Mouse (Mus musculus): Measurements from ENCODE around the gene Gm37240.

Gm37240 gene

GRCm38 (mm10) chr3:85493796-85494195 is 393.5 kb downstream of the Gm37240 start:
- no peak for DNase-seq (ENCODE audit: low spot score)

GRCm38 (mm10) chr3:85490204-85490603 is 397.1 kb downstream of the Gm37240 start:
- DNase-seq (ENCODE audit: low spot score), result no peak

- no peak for DNase-seq (ENCODE audit: low spot score)
These were observed 399.9 kb downstream of the Gm37240 start for GRCm38 (mm10) chr3:85487379-85487778.

GRCm38 (mm10) chr3:85485536-85486190 is 401.7 kb downstream of the Gm37240 start:
- no peak for DNase-seq (ENCODE audit: low spot score)

- DNase-seq (ENCODE audit: low spot score), result peak; percentile 5
These were observed 404.7 kb downstream of the Gm37240 start for GRCm38 (mm10) chr3:85482636-85483035.

GRCm38 (mm10) chr3:85480638-85481037 is 406.7 kb downstream of the Gm37240 start:
- no peak for DNase-seq (ENCODE audit: low spot score)

- DNase-seq (ENCODE audit: low spot score), result no peak
These were observed 408.6 kb downstream of the Gm37240 start for GRCm38 (mm10) chr3:85478731-85479130.

- no peak for DNase-seq (ENCODE audit: low spot score)
These were observed 417.6 kb downstream of the Gm37240 start for GRCm38 (mm10) chr3:85469711-85470110.

GRCm38 (mm10) chr3:85468995-85469394 is 418.3 kb downstream of the Gm37240 start:
- DNase-seq (ENCODE audit: low spot score), result no peak

- no peak for DNase-seq (ENCODE audit: low spot score)
These were observed 421.9 kb downstream of the Gm37240 start for GRCm38 (mm10) chr3:85465283-85466025.

GRCm38 (mm10) chr3:85460021-85460420 is 427.3 kb downstream of the Gm37240 start:
- no peak for DNase-seq (ENCODE audit: low spot score)

- DNase-seq (ENCODE audit: low spot score), result no peak
These were observed 430.3 kb downstream of the Gm37240 start for GRCm38 (mm10) chr3:85456983-85457382.

GRCm38 (mm10) chr3:85455453-85455852 is 431.9 kb downstream of the Gm37240 start:
- no peak for DNase-seq (ENCODE audit: low spot score)

GRCm38 (mm10) chr3:85454001-85454400 is 433.3 kb downstream of the Gm37240 start:
- no peak for DNase-seq (ENCODE audit: low spot score)

GRCm38 (mm10) chr3:85449461-85449860 is 437.9 kb downstream of the Gm37240 start:
- DNase-seq (ENCODE audit: low spot score), result no peak

GRCm38 (mm10) chr3:85442781-85443180 is 444.5 kb downstream of the Gm37240 start:
- DNase-seq (ENCODE audit: low spot score), result no peak

- DNase-seq (ENCODE audit: low spot score), result no peak
These were observed 445.1 kb downstream of the Gm37240 start for GRCm38 (mm10) chr3:85442261-85442660.

- no peak for DNase-seq (ENCODE audit: low spot score)
These were observed 451.9 kb downstream of the Gm37240 start for GRCm38 (mm10) chr3:85435406-85435805.

GRCm38 (mm10) chr3:85431208-85431607 is 456.1 kb downstream of the Gm37240 start:
- DNase-seq (ENCODE audit: low spot score), result no peak

- DNase-seq (ENCODE audit: low spot score), result no peak
These were observed 463.8 kb downstream of the Gm37240 start for GRCm38 (mm10) chr3:85423376-85423997.

GRCm38 (mm10) chr3:85421403-85421802 is 465.9 kb downstream of the Gm37240 start:
- no peak for DNase-seq (ENCODE audit: low spot score)

- no peak for DNase-seq (ENCODE audit: low spot score)
These were observed 469.7 kb downstream of the Gm37240 start for GRCm38 (mm10) chr3:85417663-85418062.

- DNase-seq (ENCODE audit: low spot score), result no peak
These were observed 488.5 kb downstream of the Gm37240 start for GRCm38 (mm10) chr3:85398841-85399240.
